Mouse (Mus musculus): ENCODE results near the gene Ap4b1. TPM values are rescaled to one million over a fixed set of nuclear protein-coding genes. Genes with fewer than 3 reads are reported as not detected.
"Not testable (repeated sequence)": the region's sequence is repeated elsewhere in the genome, so short reads cannot be mapped to it uniquely, and the experiment has no call there.

Ap4b1 gene
- polyA plus RNA-seq, 1 experiment from 2014 or later, result 25.9 TPM

- WGBS, result 87% methylated on average over 6 of the region's 6 CpGs
Observed at GRCm38 (mm10) chr3:103810967-103811366, 1.6 kb downstream of the Ap4b1 start.

GRCm38 (mm10) chr3:103827548-103827947 lies 18.2 kb downstream of the Ap4b1 start:
- ATAC-seq, result no peak

More at GRCm38 (mm10) chr3:103810967-103811366, 1.6 kb downstream of the Ap4b1 start:
- Histone ChIP-seq H3K4me3 (ENCODE audit: low read depth, low read length) (no peak overlapping the region), H3K4me1 (ENCODE audit: control insufficient read depth, insufficient read depth, low read length) (peaks cover 12% of the 10 kb centered on the region), H3K27ac (ENCODE audit: low read depth, low read length) (no peak overlapping the region), H3K9me3 (replicated peaks; ENCODE audit: control insufficient read depth, low read length) (no peaks in the 10 kb centered on the region), H3K27me3 (replicated peaks; ENCODE audit: control insufficient read depth, insufficient read depth, low read length) (no peaks in the 10 kb centered on the region), H3K36me3 (ENCODE audit: control insufficient read depth, insufficient read depth, low read length) (peaks cover 34% of the 10 kb centered on the region), H3K9ac (ENCODE audit: low read length) (no peak overlapping the region), H3K4me2 (ENCODE audit: low read length) (no peak overlapping the region)
- ATAC-seq, result no peak
- DNase-seq (ENCODE audit: low spot score), result no peak

GRCm38 (mm10) chr3:103829036-103829435 lies 19.7 kb downstream of the Ap4b1 start:
- no peak overlapping the region for H3K27ac ChIP-seq (ENCODE audit: low read depth, low read length)
- WGBS, result 90% methylated on average over 3 of the region's 3 CpGs
- no peak overlapping the region for H3K4me3 ChIP-seq (ENCODE audit: low read depth, low read length)
- no peak overlapping the region for H3K4me2 ChIP-seq (ENCODE audit: low read length)
- H3K9me3 ChIP-seq (replicated peaks; ENCODE audit: control insufficient read depth, low read length), result no peaks in the 10 kb centered on the region
- ATAC-seq (no peak), DNase-seq (ENCODE audit: low spot score) (no peak)
- no peaks in the 10 kb centered on the region for H3K27me3 ChIP-seq (replicated peaks; ENCODE audit: control insufficient read depth, insufficient read depth, low read length)
- no peak overlapping the region for H3K9ac ChIP-seq (ENCODE audit: low read length)
- no peaks in the 10 kb centered on the region for H3K4me1 ChIP-seq (ENCODE audit: control insufficient read depth, insufficient read depth, low read length)
- no peaks in the 10 kb centered on the region for H3K36me3 ChIP-seq (ENCODE audit: control insufficient read depth, insufficient read depth, low read length)

More at GRCm38 (mm10) chr3:103827548-103827947, 18.2 kb downstream of the Ap4b1 start:
- Histone ChIP-seq H3K27me3 (replicated peaks; ENCODE audit: control insufficient read depth, insufficient read depth, low read length) (no peaks in the 10 kb centered on the region), H3K27ac (ENCODE audit: low read depth, low read length) (no peak overlapping the region), H3K36me3 (ENCODE audit: control insufficient read depth, insufficient read depth, low read length) (peaks cover 6% of the 10 kb centered on the region; the same call in 1 of the 2 replicates), H3K9ac (ENCODE audit: low read length) (no peak overlapping the region), H3K4me3 (ENCODE audit: low read depth, low read length) (no peak overlapping the region), H3K4me2 (ENCODE audit: low read length) (no peak overlapping the region), H3K9me3 (replicated peaks; ENCODE audit: control insufficient read depth, low read length) (no peaks in the 10 kb centered on the region), H3K4me1 (ENCODE audit: control insufficient read depth, insufficient read depth, low read length) (no peaks in the 10 kb centered on the region)
- no peak for DNase-seq (ENCODE audit: low spot score)

GRCm38 (mm10) chr3:103830681-103831080 lies 21.4 kb downstream of the Ap4b1 start:
- not testable (repeated sequence) for H3K27me3 ChIP-seq (replicated peaks; ENCODE audit: control insufficient read depth, insufficient read depth, low read length); H3K36me3 ChIP-seq (ENCODE audit: control insufficient read depth, insufficient read depth, low read length); ATAC-seq; H3K4me2 ChIP-seq (ENCODE audit: low read length); H3K4me3 ChIP-seq (ENCODE audit: low read depth, low read length); H3K4me1 ChIP-seq (ENCODE audit: control insufficient read depth, insufficient read depth, low read length); H3K9me3 ChIP-seq (replicated peaks; ENCODE audit: control insufficient read depth, low read length); H3K9ac ChIP-seq (ENCODE audit: low read length); H3K27ac ChIP-seq (ENCODE audit: low read depth, low read length)
- WGBS, result 46% methylated on average over 1 of the region's 1 CpGs
- peak; percentile 37 for DNase-seq (ENCODE audit: low spot score)

- Histone ChIP-seq H3K4me2 (ENCODE audit: low read length) (no peak overlapping the region), H3K9ac (ENCODE audit: low read length) (no peak overlapping the region), H3K27ac (ENCODE audit: low read depth, low read length) (no peak overlapping the region), H3K4me3 (ENCODE audit: low read depth, low read length) (no peak overlapping the region), H3K9me3 (replicated peaks; ENCODE audit: control insufficient read depth, low read length) (no peaks in the 10 kb centered on the region), H3K4me1 (ENCODE audit: control insufficient read depth, insufficient read depth, low read length) (no peaks in the 10 kb centered on the region), H3K36me3 (ENCODE audit: control insufficient read depth, insufficient read depth, low read length) (no peaks in the 10 kb centered on the region), H3K27me3 (replicated peaks; ENCODE audit: control insufficient read depth, insufficient read depth, low read length) (no peaks in the 10 kb centered on the region)
- WGBS, result 83% methylated on average over 7 of the region's 7 CpGs
- no peak for ATAC-seq
- DNase-seq (ENCODE audit: low spot score), result no peak
Observed at GRCm38 (mm10) chr3:103831146-103831545, 21.8 kb downstream of the Ap4b1 start.

GRCm38 (mm10) chr3:103832426-103832825 lies 23.1 kb downstream of the Ap4b1 start, which contains the start of gene Bcl2l15:
Gene Bcl2l15, plus strand, starts transcription at chr3:103832601.
- no peak within 1 kb of the TSS for H3K27ac ChIP-seq (ENCODE audit: low read depth, low read length)
- no peaks in the 10 kb centered on the region for H3K9me3 ChIP-seq (replicated peaks; ENCODE audit: control insufficient read depth, low read length)
- no peak within 1 kb of the TSS for H3K9ac ChIP-seq (ENCODE audit: low read length)
- H3K4me2 ChIP-seq (ENCODE audit: low read length), result no peak within 1 kb of the TSS
- no peak for ATAC-seq
- H3K4me1 ChIP-seq (ENCODE audit: control insufficient read depth, insufficient read depth, low read length), result no peaks in the 10 kb centered on the region
- H3K27me3 ChIP-seq (replicated peaks; ENCODE audit: control insufficient read depth, insufficient read depth, low read length), result no peaks in the 10 kb centered on the region
- H3K4me3 ChIP-seq (ENCODE audit: low read depth, low read length), result no peak within 1 kb of the TSS
- H3K36me3 ChIP-seq (ENCODE audit: control insufficient read depth, insufficient read depth, low read length), result no peaks in the 10 kb centered on the region
- DNase-seq (ENCODE audit: low spot score), result no peak

- no peak for ATAC-seq
- H3K9me3 ChIP-seq (replicated peaks; ENCODE audit: control insufficient read depth, low read length), result no peaks in the 10 kb centered on the region
- no peaks in the 10 kb centered on the region for H3K27me3 ChIP-seq (replicated peaks; ENCODE audit: control insufficient read depth, insufficient read depth, low read length)
- DNase-seq (ENCODE audit: low spot score), result no peak
- H3K4me3 ChIP-seq (ENCODE audit: low read depth, low read length), result no peak overlapping the region
- no peak overlapping the region for H3K9ac ChIP-seq (ENCODE audit: low read length)
- 88% methylated on average over 2 of the region's 2 CpGs for WGBS
- no peak overlapping the region for H3K27ac ChIP-seq (ENCODE audit: low read depth, low read length)
- no peak overlapping the region for H3K4me2 ChIP-seq (ENCODE audit: low read length)
- no peaks in the 10 kb centered on the region for H3K36me3 ChIP-seq (ENCODE audit: control insufficient read depth, insufficient read depth, low read length)
- no peaks in the 10 kb centered on the region for H3K4me1 ChIP-seq (ENCODE audit: control insufficient read depth, insufficient read depth, low read length)
Observed at GRCm38 (mm10) chr3:103834001-103834400, 24.7 kb downstream of the Ap4b1 start.

- no peak for ATAC-seq
- H3K4me3 ChIP-seq (ENCODE audit: low read depth, low read length), result no peak overlapping the region
- no peak overlapping the region for H3K27ac ChIP-seq (ENCODE audit: low read depth, low read length)
- H3K27me3 ChIP-seq (replicated peaks; ENCODE audit: control insufficient read depth, insufficient read depth, low read length), result no peaks in the 10 kb centered on the region
- H3K9me3 ChIP-seq (replicated peaks; ENCODE audit: control insufficient read depth, low read length), result no peaks in the 10 kb centered on the region
- H3K4me1 ChIP-seq (ENCODE audit: control insufficient read depth, insufficient read depth, low read length), result no peaks in the 10 kb centered on the region
- no peaks in the 10 kb centered on the region for H3K36me3 ChIP-seq (ENCODE audit: control insufficient read depth, insufficient read depth, low read length)
- H3K4me2 ChIP-seq (ENCODE audit: low read length), result no peak overlapping the region
- 82% methylated on average over 6 of the region's 6 CpGs for WGBS
- no peak for DNase-seq (ENCODE audit: low spot score)
- H3K9ac ChIP-seq (ENCODE audit: low read length), result no peak overlapping the region
Observed at GRCm38 (mm10) chr3:103835272-103835950, 26.1 kb downstream of the Ap4b1 start.

GRCm38 (mm10) chr3:103835951-103836310 lies 26.6 kb downstream of the Ap4b1 start:
- Histone ChIP-seq H3K27ac (ENCODE audit: low read depth, low read length) (no peak overlapping the region), H3K4me2 (ENCODE audit: low read length) (no peak overlapping the region), H3K9ac (ENCODE audit: low read length) (no peak overlapping the region), H3K27me3 (replicated peaks; ENCODE audit: control insufficient read depth, insufficient read depth, low read length) (no peaks in the 10 kb centered on the region), H3K9me3 (replicated peaks; ENCODE audit: control insufficient read depth, low read length) (no peaks in the 10 kb centered on the region), H3K4me3 (ENCODE audit: low read depth, low read length) (no peak overlapping the region), H3K36me3 (ENCODE audit: control insufficient read depth, insufficient read depth, low read length) (no peaks in the 10 kb centered on the region), H3K4me1 (ENCODE audit: control insufficient read depth, insufficient read depth, low read length) (no peaks in the 10 kb centered on the region)
- DNase-seq (ENCODE audit: low spot score), result no peak
- WGBS, result 76% methylated on average over 10 of the region's 10 CpGs
- no peak for ATAC-seq

All from forebrain, embryonic 14.5 days (tissue).